Mouse (Mus musculus): ENCODE measurements at regions not wholly inside any gene's neighbourhood (a gene's known extent, or its start where the extent isn't known, plus 50 kb on each side); places are given as distances from the start of the nearest gene placed in this dataset.

GRCm38 (mm10) chr6:76697146-76697891 is 199.7 kb upstream of the Gm9008 start:
- Histone ChIP-seq H3K4me1 (replicated peaks; ENCODE audit: low read depth, low read length) (no peaks in the 10 kb centered on the region), H3K27me3 (ENCODE audit: insufficient read depth, low read length) (no peaks in the 10 kb centered on the region), H3K9me3 (ENCODE audit: low read length) (no peaks in the 10 kb centered on the region), H3K36me3 (ENCODE audit: insufficient read depth, low read length) (no peaks in the 10 kb centered on the region), H3K4me3 (replicated peaks; ENCODE audit: low read length) (no peak overlapping the region)
- TF ChIP-seq NANOG (IDR thresholded peaks at IDR 0.05; ENCODE audit: borderline replicate concordance, low read length) (no peak), CTCF (conservative IDR thresholded peaks at IDR 0.05; ENCODE audit: low read length) (no peak), POU5F1 (IDR thresholded peaks at IDR 0.05; ENCODE audit: borderline replicate concordance, low read length) (no peak)

GRCm38 (mm10) chr6:76688831-76689230 is 191.2 kb upstream of the Gm9008 start:
- H3K4me1 ChIP-seq (replicated peaks; ENCODE audit: low read depth, low read length): no peaks in the 10 kb centered on the region
- H3K36me3 ChIP-seq (ENCODE audit: insufficient read depth, low read length): no peaks in the 10 kb centered on the region
- H3K9me3 ChIP-seq (ENCODE audit: low read length): no peaks in the 10 kb centered on the region
- no peak overlapping the region for H3K4me3 ChIP-seq (replicated peaks; ENCODE audit: low read length)
- no peaks in the 10 kb centered on the region for H3K27me3 ChIP-seq (ENCODE audit: insufficient read depth, low read length)
- TF ChIP-seq NANOG (IDR thresholded peaks at IDR 0.05; ENCODE audit: borderline replicate concordance, low read length) (no peak), CTCF (conservative IDR thresholded peaks at IDR 0.05; ENCODE audit: low read length) (no peak), POU5F1 (IDR thresholded peaks at IDR 0.05; ENCODE audit: borderline replicate concordance, low read length) (no peak)

GRCm38 (mm10) chr6:76639583-76639982 is 142.0 kb upstream of the Gm9008 start:
- no peak for TF ChIP-seq POU5F1 (IDR thresholded peaks at IDR 0.05; ENCODE audit: borderline replicate concordance, low read length)
- peak; percentile 76; the same call in 1 of the 2 replicates for TF ChIP-seq NANOG (IDR thresholded peaks at IDR 0.05; ENCODE audit: borderline replicate concordance, low read length)
- H3K4me3 ChIP-seq (replicated peaks; ENCODE audit: low read length): no peak overlapping the region
- no peaks in the 10 kb centered on the region for H3K9me3 ChIP-seq (ENCODE audit: low read length)
- peaks cover 29% of the 10 kb centered on the region for H3K4me1 ChIP-seq (replicated peaks; ENCODE audit: low read depth, low read length)
- no peaks in the 10 kb centered on the region for H3K27me3 ChIP-seq (ENCODE audit: insufficient read depth, low read length)
- H3K36me3 ChIP-seq (ENCODE audit: insufficient read depth, low read length): no peaks in the 10 kb centered on the region

GRCm38 (mm10) chr6:76628379-76628778 is 130.8 kb upstream of the Gm9008 start:
- H3K4me1 ChIP-seq (replicated peaks; ENCODE audit: low read depth, low read length): no peaks in the 10 kb centered on the region; the same call in 1 of the 2 replicates
- H3K36me3 ChIP-seq (ENCODE audit: insufficient read depth, low read length): no peaks in the 10 kb centered on the region
- H3K27me3 ChIP-seq (ENCODE audit: insufficient read depth, low read length): no peaks in the 10 kb centered on the region
- H3K9me3 ChIP-seq (ENCODE audit: low read length): no peaks in the 10 kb centered on the region
- TF ChIP-seq POU5F1 (IDR thresholded peaks at IDR 0.05; ENCODE audit: borderline replicate concordance, low read length) (no peak), CTCF (conservative IDR thresholded peaks at IDR 0.05; ENCODE audit: low read length) (no peak), NANOG (IDR thresholded peaks at IDR 0.05; ENCODE audit: borderline replicate concordance, low read length) (peak; percentile 69)
- no peak overlapping the region for H3K4me3 ChIP-seq (replicated peaks; ENCODE audit: low read length)

GRCm38 (mm10) chr6:76621499-76621898 is 123.9 kb upstream of the Gm9008 start:
- Histone ChIP-seq H3K27me3 (ENCODE audit: insufficient read depth, low read length) (no peaks in the 10 kb centered on the region), H3K36me3 (ENCODE audit: insufficient read depth, low read length) (no peaks in the 10 kb centered on the region), H3K9me3 (ENCODE audit: low read length) (peaks cover 18% of the 10 kb centered on the region), H3K4me3 (replicated peaks; ENCODE audit: low read length) (no peak overlapping the region), H3K4me1 (replicated peaks; ENCODE audit: low read depth, low read length) (no peaks in the 10 kb centered on the region)
- TF ChIP-seq POU5F1 (IDR thresholded peaks at IDR 0.05; ENCODE audit: borderline replicate concordance, low read length) (no peak), CTCF (conservative IDR thresholded peaks at IDR 0.05; ENCODE audit: low read length) (no peak), NANOG (IDR thresholded peaks at IDR 0.05; ENCODE audit: borderline replicate concordance, low read length) (no peak)

DNA sequence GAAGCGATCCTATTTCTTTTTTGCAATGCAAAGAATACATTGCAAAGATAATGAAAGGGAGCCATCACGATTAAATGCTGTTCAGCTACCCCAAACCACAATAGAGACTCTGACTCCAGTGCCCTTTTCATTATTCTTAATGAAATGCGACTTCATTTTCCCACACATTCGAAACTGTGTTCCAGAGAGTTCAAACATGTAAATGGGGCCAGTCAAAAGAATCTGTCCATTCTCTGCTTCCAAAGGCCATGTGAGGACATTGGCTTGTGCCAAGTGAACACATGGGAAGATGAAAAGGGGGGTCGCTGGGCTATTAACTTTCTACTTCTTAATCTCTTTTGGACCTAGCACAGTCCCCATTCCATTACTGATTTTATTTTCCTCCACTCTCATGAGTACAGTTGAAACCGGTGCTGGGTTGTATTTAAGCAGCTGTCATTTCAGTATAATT is 123.2 kb upstream of the Gm9008 start:
- no peaks in the 10 kb centered on the region for H3K36me3 ChIP-seq (ENCODE audit: insufficient read depth, low read length)
- peaks cover 19% of the 10 kb centered on the region for H3K9me3 ChIP-seq (ENCODE audit: low read length)
- H3K4me3 ChIP-seq (replicated peaks; ENCODE audit: low read length): no peak overlapping the region
- H3K4me1 ChIP-seq (replicated peaks; ENCODE audit: low read depth, low read length): no peaks in the 10 kb centered on the region
- no peak for TF ChIP-seq CTCF (conservative IDR thresholded peaks at IDR 0.05; ENCODE audit: low read length)
- TF ChIP-seq NANOG (IDR thresholded peaks at IDR 0.05; ENCODE audit: borderline replicate concordance, low read length): no peak
- H3K27me3 ChIP-seq (ENCODE audit: insufficient read depth, low read length): no peaks in the 10 kb centered on the region

Measured in E14TG2a.4 (cell line).